Mouse (Mus musculus) intestine, embryonic 16.5 days (tissue): ENCODE measurements at regions not wholly inside any gene's neighbourhood (a gene's known extent, or its start where the extent isn't known, plus 50 kb on each side); places are given as distances from the start of the nearest gene placed in this dataset.
"Not testable (repeated sequence)": the region's sequence is repeated elsewhere in the genome, so short reads cannot be mapped to it uniquely, and the experiment has no call there.

Experiments used
- ATAC-seq: fragments of 200-750 bp; cut with Nextera tagmentation; 2 replicates; pipeline ENCODE4 v1.8.0; 2017; ENCODE audit warnings: moderate TSS enrichment, moderate library complexity
- H3K27ac ChIP-seq: fragments of 300-500 bp; sonication (generic); 2 replicates; pipeline ENCODE4 v1.5.1; 2014; ENCODE audit warnings: mild to moderate bottlenecking, low read length
- H3K27me3 ChIP-seq: fragments of 300-500 bp; sonication (generic); replicated peaks from 2 replicates; pipeline ENCODE4 v1.6.1; 2014; ENCODE audit warnings: low read length, control low read depth, mixed read lengths; ENCODE audit not compliant: control insufficient read depth, insufficient read depth
- H3K36me3 ChIP-seq: fragments of 300-500 bp; sonication (generic); 2 replicates; pipeline ENCODE4 v1.6.1; 2014; ENCODE audit warnings: low read length, control low read depth; ENCODE audit not compliant: control insufficient read depth, insufficient read depth
- H3K4me1 ChIP-seq: fragments of 300-500 bp; sonication (generic); 2 replicates; pipeline ENCODE4 v1.6.1; 2014; ENCODE audit warnings: low read length, control low read depth, mixed read lengths; ENCODE audit not compliant: control insufficient read depth, insufficient read depth
- H3K4me2 ChIP-seq: fragments of 300-500 bp; sonication (generic); 2 replicates; pipeline ENCODE4 v1.6.1; 2014; ENCODE audit warnings: low read depth, low read length, control low read depth
- H3K4me3 ChIP-seq: fragments of 300-500 bp; sonication (generic); 2 replicates; pipeline ENCODE4 v1.5.1; 2014; ENCODE audit warnings: mild to moderate bottlenecking, low read length
- H3K9ac ChIP-seq: fragments of 300-500 bp; sonication (generic); 2 replicates; pipeline ENCODE4 v1.6.1; 2014; ENCODE audit warnings: low read depth, low read length
- H3K9me3 ChIP-seq: fragments of 300-500 bp; sonication (generic); 2 replicates; pipeline ENCODE4 v1.6.1; 2016; ENCODE audit warnings: low read length, control low read depth; ENCODE audit not compliant: control insufficient read depth
- WGBS: fragments of 180-500 bp; shearing (Covaris S2); extraction: QIAGEN DNeasy Blood & Tissue Kit; methylation state at CpG from one replicate; pipeline ENCODE4 v1.1.7; 2014; 5-methylcytosine and 5-hydroxymethylcytosine counted together

DNA sequence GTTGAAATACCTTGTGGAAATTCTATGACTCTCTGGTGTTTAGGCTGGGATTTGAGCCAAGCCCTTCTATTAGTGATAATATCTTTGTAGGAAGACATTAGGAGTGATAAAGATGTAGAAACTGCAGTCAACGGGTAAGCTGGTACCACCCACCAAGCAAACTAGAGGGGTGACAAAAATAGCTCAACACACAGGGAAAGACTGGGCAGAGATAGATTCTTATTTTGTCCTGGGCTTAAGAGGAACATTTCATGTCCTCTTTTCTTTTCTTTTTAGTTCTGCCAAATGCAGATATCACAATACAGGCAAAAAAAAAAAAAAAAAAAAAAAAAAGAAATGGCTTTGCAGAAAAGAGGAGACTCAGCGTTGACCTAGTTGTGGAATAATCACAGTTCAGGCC, 294.1 kb upstream of the Cwc22 start:
- no peak for ATAC-seq
- no peaks in the 10 kb centered on the region for H3K36me3 ChIP-seq
- no peaks in the 10 kb centered on the region for H3K27me3 ChIP-seq
- H3K27ac ChIP-seq = no peak overlapping the region
- H3K4me1 ChIP-seq = no peaks in the 10 kb centered on the region
- H3K4me2 ChIP-seq = no peak overlapping the region
- no peak overlapping the region for H3K4me3 ChIP-seq
- H3K9me3 ChIP-seq = no peaks in the 10 kb centered on the region
- H3K9ac ChIP-seq = no peak overlapping the region
- 41% methylated on average over 2 of the region's 2 CpGs for WGBS

DNA sequence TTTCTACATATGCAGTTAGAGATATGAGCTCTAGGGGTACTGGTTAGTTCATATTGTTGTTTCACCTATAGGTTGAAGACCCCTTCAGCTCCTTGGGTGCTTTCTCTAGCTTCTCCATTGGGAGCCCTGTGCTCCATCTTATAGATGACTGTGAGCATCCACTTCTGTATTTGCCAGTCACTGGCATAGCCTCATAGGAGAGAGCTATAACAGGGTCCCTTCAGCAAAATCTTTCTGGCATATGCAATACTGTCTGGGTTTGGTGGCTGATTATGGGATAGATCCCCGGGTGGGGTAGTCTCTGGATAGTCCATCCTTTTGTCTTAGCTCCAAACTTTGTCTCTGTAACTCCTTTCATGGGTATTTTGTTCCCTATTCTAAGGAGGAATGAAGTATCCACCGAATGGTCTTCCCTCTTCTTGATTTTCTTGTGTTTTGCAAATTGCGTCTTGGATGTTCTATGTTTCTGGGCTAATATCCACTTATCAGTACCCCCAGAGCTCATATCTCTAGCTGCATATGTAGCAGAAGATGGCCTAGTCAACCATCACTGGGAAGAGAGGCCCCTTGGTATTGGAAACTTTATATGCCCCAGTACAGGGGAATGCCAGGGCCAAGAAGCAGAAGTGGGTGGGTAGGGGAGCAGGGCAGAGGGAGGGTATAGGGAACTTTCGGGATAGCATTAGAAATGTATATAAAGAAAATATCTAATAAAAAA, 279.4 kb upstream of the Cwc22 start:
- H3K4me3 ChIP-seq, ATAC-seq, H3K9ac ChIP-seq, H3K36me3 ChIP-seq, H3K9me3 ChIP-seq, H3K4me1 ChIP-seq, H3K4me2 ChIP-seq, H3K27me3 ChIP-seq, H3K27ac ChIP-seq: not testable (repeated sequence)
- WGBS = 90% methylated on average over 4 of the region's 4 CpGs

DNA sequence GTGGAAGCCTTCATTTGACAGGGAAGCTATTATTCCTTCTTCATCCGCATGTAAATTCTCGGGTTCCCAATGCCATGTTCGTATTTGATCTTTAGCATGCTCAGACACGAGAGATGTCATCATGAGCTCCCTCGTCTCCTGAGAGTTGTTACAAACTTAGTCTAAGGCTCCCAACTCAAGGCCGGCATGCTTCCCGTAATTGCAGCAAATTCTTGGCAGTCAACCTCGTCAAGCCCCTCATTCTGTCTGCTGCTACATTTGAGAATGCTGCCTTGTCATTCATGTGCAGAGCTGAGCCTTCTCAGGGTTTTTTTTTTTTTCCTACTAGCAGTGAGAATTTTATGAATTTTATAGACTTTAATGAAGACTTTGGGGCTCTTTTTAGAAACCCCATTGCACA, 268.3 kb upstream of the Cwc22 start:
- WGBS = 74% methylated on average over 8 of the region's 8 CpGs

DNA sequence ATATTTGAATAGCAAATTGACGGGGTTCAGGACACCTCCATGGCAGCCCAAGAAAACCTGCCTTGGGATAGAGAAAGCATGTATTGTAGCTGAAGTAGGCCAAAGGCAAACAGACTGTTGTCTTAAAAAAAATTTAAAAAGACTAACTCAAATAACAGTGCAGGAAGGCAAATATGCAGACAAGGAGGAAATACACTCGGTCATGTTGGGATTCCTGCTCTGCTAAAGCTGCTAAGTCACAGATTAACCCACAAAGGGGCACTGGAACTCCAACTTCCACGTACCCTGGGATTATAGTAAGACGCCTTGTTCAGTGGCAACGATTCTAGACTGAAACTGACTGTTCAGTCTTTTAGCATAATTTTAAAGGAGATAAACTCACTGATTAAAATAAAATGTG, 258.9 kb upstream of the Cwc22 start:
- ATAC-seq = no peak
- no peaks in the 10 kb centered on the region for H3K9me3 ChIP-seq
- no peaks in the 10 kb centered on the region for H3K27me3 ChIP-seq
- H3K4me2 ChIP-seq = no peak overlapping the region
- no peak overlapping the region for H3K9ac ChIP-seq
- no peaks in the 10 kb centered on the region for H3K4me1 ChIP-seq
- H3K4me3 ChIP-seq = no peak overlapping the region
- WGBS = 54% methylated on average over 5 of the region's 5 CpGs
- H3K27ac ChIP-seq = no peak overlapping the region
- H3K36me3 ChIP-seq = no peaks in the 10 kb centered on the region

More for the DNA sequence above, 268.3 kb upstream of the Cwc22 start:
- Histone ChIP-seq H3K27me3 (no peaks in the 10 kb centered on the region), H3K36me3 (no peaks in the 10 kb centered on the region), H3K4me1 (no peaks in the 10 kb centered on the region), H3K4me3 (no peak overlapping the region), H3K27ac (no peak overlapping the region), H3K4me2 (no peak overlapping the region), H3K9me3 (no peaks in the 10 kb centered on the region), H3K9ac (no peak overlapping the region)
- no peak for ATAC-seq

DNA sequence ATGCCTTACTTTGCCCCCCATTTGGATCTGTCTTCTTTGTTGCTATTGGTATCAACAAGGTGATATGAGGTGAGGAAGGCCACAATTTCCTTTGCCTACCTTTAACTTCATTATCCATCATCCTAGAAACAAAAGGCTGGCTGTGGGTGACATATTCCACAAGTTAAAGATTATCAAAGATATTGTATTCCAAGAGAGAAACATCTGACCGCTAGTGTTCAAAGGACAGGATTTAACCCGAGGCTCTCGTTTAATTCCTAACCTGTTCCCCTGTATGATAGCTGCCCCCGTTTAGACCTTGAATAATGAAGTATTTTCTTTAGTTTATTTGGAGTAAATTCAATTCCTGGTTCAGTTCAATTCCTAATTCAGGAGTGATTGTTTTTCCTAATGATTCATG, 249.8 kb upstream of the Cwc22 start:
- 66% methylated on average over 4 of the region's 4 CpGs for WGBS

DNA sequence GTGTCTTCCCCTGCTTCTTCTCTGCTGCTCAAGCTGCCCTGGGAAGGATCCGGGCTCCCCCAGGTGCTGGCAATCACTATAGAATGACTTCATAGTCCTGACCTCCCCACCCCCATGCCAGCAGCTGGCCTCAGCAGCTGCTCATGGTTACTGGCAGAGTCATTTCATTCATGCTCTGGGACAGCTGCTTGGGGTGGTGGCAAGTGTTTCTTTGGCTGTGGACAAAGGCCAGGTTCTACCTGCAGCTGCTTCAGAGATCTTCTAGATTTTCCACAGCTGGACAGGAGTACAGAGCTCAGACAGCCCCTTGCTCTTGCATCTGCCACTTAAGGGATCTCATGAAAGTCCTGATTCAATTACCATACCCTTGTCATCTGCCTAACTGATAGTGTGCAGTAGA, 243.4 kb upstream of the Cwc22 start:
- WGBS = 10% methylated on average over 1 of the region's 1 CpGs
- Histone ChIP-seq H3K36me3 (no peaks in the 10 kb centered on the region), H3K9ac (no peak overlapping the region), H3K4me3 (no peak overlapping the region), H3K27me3 (no peaks in the 10 kb centered on the region), H3K4me2 (no peak overlapping the region), H3K9me3 (no peaks in the 10 kb centered on the region), H3K4me1 (no peaks in the 10 kb centered on the region), H3K27ac (no peak overlapping the region)
- ATAC-seq = peak; percentile 59; the same call in 1 of the 2 replicates

More for the DNA sequence above, 249.8 kb upstream of the Cwc22 start:
- no peaks in the 10 kb centered on the region for H3K4me1 ChIP-seq
- no peaks in the 10 kb centered on the region for H3K36me3 ChIP-seq
- H3K9ac ChIP-seq = no peak overlapping the region
- H3K4me2 ChIP-seq = no peak overlapping the region
- H3K27ac ChIP-seq = no peak overlapping the region
- no peak overlapping the region for H3K4me3 ChIP-seq
- H3K9me3 ChIP-seq = no peaks in the 10 kb centered on the region
- no peaks in the 10 kb centered on the region for H3K27me3 ChIP-seq
- no peak for ATAC-seq

DNA sequence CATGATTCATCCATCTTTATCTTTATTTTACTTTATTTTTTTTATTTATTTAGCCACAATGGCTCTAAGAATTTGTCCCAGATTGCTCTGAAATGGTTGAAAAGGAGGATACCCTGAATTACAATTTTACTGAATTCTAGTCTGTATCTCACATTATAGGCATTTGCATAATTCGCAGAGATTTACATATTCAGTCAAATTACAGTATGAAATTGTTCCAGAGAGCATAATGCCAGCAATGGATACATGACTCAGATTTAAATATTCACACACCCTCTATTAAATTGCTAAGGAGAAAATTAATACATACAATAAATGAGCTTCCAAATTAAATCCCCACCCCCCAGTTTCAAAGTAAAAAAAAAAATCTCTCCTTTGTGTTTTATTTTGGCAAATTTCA, 238.8 kb upstream of the Cwc22 start:
- WGBS = 74% methylated on average over 1 of the region's 1 CpGs
- ATAC-seq = no peak
- Histone ChIP-seq H3K4me3 (no peak overlapping the region), H3K27me3 (no peaks in the 10 kb centered on the region), H3K9me3 (no peaks in the 10 kb centered on the region), H3K36me3 (no peaks in the 10 kb centered on the region), H3K27ac (no peak overlapping the region), H3K4me1 (no peaks in the 10 kb centered on the region), H3K4me2 (no peak overlapping the region), H3K9ac (no peak overlapping the region)

DNA sequence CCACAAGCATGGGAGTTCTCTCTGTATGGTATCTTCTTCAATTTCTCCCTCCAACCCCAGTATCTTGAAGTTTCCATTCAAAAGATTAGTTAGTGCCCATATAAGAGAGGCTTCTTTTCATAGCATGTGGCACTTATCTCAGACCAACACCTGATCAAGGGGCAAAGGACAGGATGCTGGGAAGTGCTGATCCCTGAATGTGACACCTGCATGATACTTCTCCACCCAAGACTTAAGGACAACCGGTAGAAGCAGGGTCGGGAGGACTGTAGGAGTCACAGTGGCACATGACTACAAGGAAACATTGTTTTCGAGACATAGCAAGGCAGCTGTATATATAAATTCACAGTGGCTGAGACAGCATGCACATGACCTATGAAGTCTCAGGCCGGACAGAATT, 227.6 kb upstream of the Cwc22 start:
- Histone ChIP-seq H3K27ac (no peak overlapping the region), H3K9me3 (no peaks in the 10 kb centered on the region), H3K9ac (no peak overlapping the region), H3K4me1 (no peaks in the 10 kb centered on the region), H3K27me3 (no peaks in the 10 kb centered on the region), H3K4me3 (no peak overlapping the region), H3K36me3 (no peaks in the 10 kb centered on the region), H3K4me2 (no peak overlapping the region)
- no peak for ATAC-seq
- WGBS = 68% methylated on average over 4 of the region's 4 CpGs

DNA sequence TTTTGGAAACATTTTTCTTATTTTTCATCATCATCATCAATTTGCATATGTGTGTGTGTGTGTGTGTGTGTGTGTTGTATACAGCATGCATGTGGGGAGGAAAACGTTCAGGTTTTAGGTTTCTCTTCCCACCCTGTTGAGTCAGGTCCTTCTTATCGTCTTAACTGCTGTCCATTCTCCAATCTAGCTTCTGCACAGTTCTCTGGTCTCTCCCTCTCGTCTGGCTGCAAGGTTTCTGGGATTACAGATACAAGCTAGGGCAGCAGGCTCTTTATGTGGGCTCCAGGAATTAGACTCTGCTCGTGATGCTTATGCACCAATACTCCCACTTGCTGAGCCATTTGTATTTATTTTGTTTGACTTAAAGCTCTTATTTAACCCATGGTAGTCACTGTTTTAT, 226.6 kb upstream of the Cwc22 start:
- Histone ChIP-seq H3K9ac (no peak overlapping the region), H3K36me3 (no peaks in the 10 kb centered on the region), H3K9me3 (no peaks in the 10 kb centered on the region), H3K4me3 (no peak overlapping the region), H3K4me2 (no peak overlapping the region), H3K27ac (no peak overlapping the region), H3K4me1 (no peaks in the 10 kb centered on the region), H3K27me3 (no peaks in the 10 kb centered on the region)
- ATAC-seq = no peak
- WGBS = 64% methylated on average over 4 of the region's 4 CpGs

DNA sequence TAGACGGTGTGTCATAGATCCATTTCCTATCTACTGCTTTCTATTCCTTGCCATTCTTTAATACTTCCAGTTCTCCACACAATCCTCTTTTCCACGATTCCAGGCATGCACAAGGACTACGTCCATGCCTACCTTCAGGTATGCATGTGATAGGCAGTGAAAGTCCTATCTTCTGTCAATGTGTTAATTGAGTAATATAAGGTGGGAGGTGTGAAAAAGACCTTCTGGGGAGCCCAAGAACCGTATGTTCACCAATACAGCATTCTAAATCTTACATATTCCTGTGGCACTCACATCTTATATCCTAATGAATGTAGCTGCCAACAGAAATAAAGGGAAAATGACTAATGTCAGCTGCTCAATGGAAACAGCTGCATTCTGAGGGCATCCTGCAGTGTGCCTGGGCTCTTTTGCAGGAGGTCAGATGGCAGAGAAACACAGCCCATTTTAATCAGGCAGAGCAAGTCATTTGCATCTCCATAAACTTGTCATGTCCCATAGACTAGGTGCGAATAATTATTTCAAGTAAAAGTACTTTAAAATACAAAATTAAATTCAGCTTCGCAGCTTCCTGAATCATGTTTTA, 224.1 kb upstream of the Cwc22 start:
- 82% methylated on average over 6 of the region's 6 CpGs for WGBS
- no peaks in the 10 kb centered on the region for H3K36me3 ChIP-seq

More for the DNA sequence above, 224.1 kb upstream of the Cwc22 start:
- Histone ChIP-seq H3K27me3 (no peaks in the 10 kb centered on the region), H3K9ac (no peak overlapping the region), H3K27ac (no peak overlapping the region), H3K4me1 (no peaks in the 10 kb centered on the region), H3K4me3 (no peak overlapping the region), H3K9me3 (no peaks in the 10 kb centered on the region), H3K4me2 (no peak overlapping the region)
- no peak for ATAC-seq
